Mouse (Mus musculus) olfactory bulb, adult 2 months (tissue): ENCODE data around the gene Nfatc2ip. TPM values are rescaled to one million over a fixed set of nuclear protein-coding genes. Genes with fewer than 3 reads are reported as not detected.
A peak's percentile ranks its signal among the peaks of the same experiment; 100 is the strongest.

Experiments
- H3K27ac ChIP-seq: fragments of 200-500 bp; 2 replicates; pipeline ENCODE4 v1.5.1; 2012; ENCODE audit warnings: low read depth, low read length; ENCODE audit not compliant: insufficient read depth
- H3K4me1 ChIP-seq: fragments of 200-500 bp; 2 replicates; pipeline ENCODE4 v1.6.1; 2012; ENCODE audit warnings: low read length; ENCODE audit not compliant: control insufficient read depth, insufficient read depth
- H3K4me3 ChIP-seq: fragments of 200-500 bp; 2 replicates; pipeline ENCODE4 v1.5.1; 2012; ENCODE audit warnings: mild to moderate bottlenecking, low read depth, low read length, moderate library complexity; ENCODE audit not compliant: insufficient read depth
- CTCF ChIP-seq: fragments of 200-500 bp; IDR thresholded peaks from 2 replicates; pipeline ENCODE4 v1.5.1; 2012; ENCODE audit warnings: low read depth, mild to moderate bottlenecking, low read length, moderate library complexity; ENCODE audit not compliant: insufficient read depth
- POLR2A ChIP-seq: fragments of 200-500 bp; IDR thresholded peaks from 2 replicates; pipeline ENCODE4 v1.6.1; 2012; ENCODE audit warnings: mild to moderate bottlenecking, low read depth, low read length, moderate library complexity; ENCODE audit not compliant: insufficient read depth
- WGBS: fragments of 180-500 bp; shearing (Covaris S2); methylation state at CpG from one replicate; pipeline ENCODE4 v1.1.7; 2018; 5-methylcytosine and 5-hydroxymethylcytosine counted together
- polyA plus RNA-seq: library from polyadenylated mRNA; stranded (reverse); fragments of >200 nt; gene quantifications from 2 replicates; pipeline ENCODE4 v1.2.4, GENCODE M21; 2012; ENCODE audit warnings: low replicate concordance; ENCODE audit not compliant: missing spikeins, insufficient read depth, insufficient read length

Gene Nfatc2ip
- polyA plus RNA-seq, 1 experiment, result not detected

- H3K27ac ChIP-seq, result no peak overlapping the region
- no peak for TF ChIP-seq CTCF
- no peak for TF ChIP-seq POLR2A
- WGBS, result 100% methylated on average over 1 of the region's 1 CpGs
- H3K4me3 ChIP-seq, result no peak overlapping the region
- no peaks in the 10 kb centered on the region for H3K4me1 ChIP-seq
Observed at GRCm38 (mm10) chr7:126388185-126388584, 8.4 kb downstream of the Nfatc2ip start.

- WGBS, result 80% methylated on average over 5 of the region's 5 CpGs
- no peaks in the 10 kb centered on the region for H3K4me1 ChIP-seq
- H3K4me3 ChIP-seq, result no peak overlapping the region
- H3K27ac ChIP-seq, result no peak overlapping the region
- TF ChIP-seq CTCF (no peak), POLR2A (no peak)
Observed at GRCm38 (mm10) chr7:126383565-126383964, 13.0 kb downstream of the Nfatc2ip start.

- Histone ChIP-seq H3K4me1 (peaks cover 4% of the 10 kb centered on the region), H3K27ac (peak within 1 kb of the TSS; percentile 10; the same call in 1 of the 2 replicates), H3K4me3 (peak within 1 kb of the TSS; percentile 74)
- TF ChIP-seq CTCF (peak; percentile 70), POLR2A (no peak)
- under 1% methylated on average over 33 of the region's 33 CpGs for WGBS
Observed at GRCm38 (mm10) chr7:126377278-126378158, 19.0 kb downstream of the Nfatc2ip start, which contains the start of gene Spns1. TSS of gene Spns1 (minus strand) at chr7:126377450.

GRCm38 (mm10) chr7:126376903-126377277 lies 19.6 kb downstream of the Nfatc2ip start:
- Histone ChIP-seq H3K4me3 (peak overlapping the region; percentile 74), H3K27ac (0 out of 2 replicates have a peak overlapping the region, but pooled peaks have one; percentile 10), H3K4me1 (peaks cover 4% of the 10 kb centered on the region)
- no peak for TF ChIP-seq CTCF
- TF ChIP-seq POLR2A, result no peak
- under 1% methylated on average over 27 of the region's 27 CpGs for WGBS

GRCm38 (mm10) chr7:126375012-126375411 lies 21.5 kb downstream of the Nfatc2ip start:
- no peak for TF ChIP-seq POLR2A
- TF ChIP-seq CTCF, result no peak
- Histone ChIP-seq H3K4me1 (peaks cover 4% of the 10 kb centered on the region), H3K4me3 (no peak overlapping the region), H3K27ac (no peak overlapping the region)
- 80% methylated on average over 5 of the region's 5 CpGs for WGBS

- H3K4me1 ChIP-seq, result peaks cover 4% of the 10 kb centered on the region
- 84% methylated on average over 6 of the region's 6 CpGs for WGBS
Observed at GRCm38 (mm10) chr7:126374526-126374925, 22.0 kb downstream of the Nfatc2ip start.

GRCm38 (mm10) chr7:126373007-126373406 lies 23.5 kb downstream of the Nfatc2ip start:
- no peak overlapping the region for H3K4me3 ChIP-seq
- WGBS, result 85% methylated on average over 9 of the region's 9 CpGs
- H3K4me1 ChIP-seq, result peaks cover 4% of the 10 kb centered on the region
- TF ChIP-seq CTCF (no peak), POLR2A (no peak)
- no peak overlapping the region for H3K27ac ChIP-seq

More at GRCm38 (mm10) chr7:126374526-126374925, 22.0 kb downstream of the Nfatc2ip start:
- Histone ChIP-seq H3K27ac (no peak overlapping the region), H3K4me3 (no peak overlapping the region)
- no peak for TF ChIP-seq POLR2A
- TF ChIP-seq CTCF, result no peak

- Histone ChIP-seq H3K4me3 (peak within 1 kb of the TSS; percentile 7; the same call in 1 of the 2 replicates), H3K27ac (no peak within 1 kb of the TSS), H3K4me1 (no peaks in the 10 kb centered on the region)
- TF ChIP-seq POLR2A, result no peak
- no peak for TF ChIP-seq CTCF
- 77% methylated on average over 13 of the region's 13 CpGs for WGBS
Observed at GRCm38 (mm10) chr7:126369393-126369792, 27.1 kb downstream of the Nfatc2ip start, which contains the start of gene Lat. TSS of gene Lat (minus strand) at chr7:126369570.

- no peak overlapping the region for H3K27ac ChIP-seq
- TF ChIP-seq POLR2A (no peak), CTCF (no peak)
- WGBS, result 91% methylated on average over 8 of the region's 8 CpGs
- no peaks in the 10 kb centered on the region for H3K4me1 ChIP-seq
- H3K4me3 ChIP-seq, result peak overlapping the region; percentile 7; the same call in 1 of the 2 replicates
Observed at GRCm38 (mm10) chr7:126368367-126368766, 28.2 kb downstream of the Nfatc2ip start.
